Mouse (Mus musculus): ENCODE data around the gene Tasp1. TPM values are rescaled to one million over a fixed set of nuclear protein-coding genes. Genes with fewer than 3 reads are reported as not detected.
"Not testable (repeated sequence)": the region's sequence is repeated elsewhere in the genome, so short reads cannot be mapped to it uniquely, and the experiment has no call there.

The Tasp1 gene
- polyA plus RNA-seq, 1 experiment from 2014 or later = 24.7 TPM

- Histone ChIP-seq H3K9me3 (no peaks in the 10 kb centered on the region), H3K27me3 (no peaks in the 10 kb centered on the region), H3K4me2 (replicated peaks) (peak overlapping the region; percentile 19; the same call in 1 of the 2 replicates), H3K9ac (no peak overlapping the region), H3K4me1 (peaks cover 7% of the 10 kb centered on the region; the same call in 1 of the 2 replicates), H3K36me3 (no peaks in the 10 kb centered on the region), H3K27ac (peak overlapping the region; percentile 73; the same call in 1 of the 2 replicates), H3K4me3 (no peak overlapping the region)
- no peak; the same call in 1 of the 2 replicates for ATAC-seq (ENCODE audit: insufficient number of reproducible peaks, insufficient read depth, low FRiP score, low TSS enrichment)
- WGBS = 26% methylated on average over 10 of the region's 10 CpGs
Observed at GRCm38 (mm10) chr2:139934577-139934976, 132.0 kb downstream of the Tasp1 start.

- no peak overlapping the region for H3K9ac ChIP-seq
- H3K36me3 ChIP-seq = no peaks in the 10 kb centered on the region
- H3K4me2 ChIP-seq (replicated peaks) = no peak overlapping the region
- 46% methylated on average over 4 of the region's 4 CpGs for WGBS
- no peak; the same call in 1 of the 2 replicates for ATAC-seq (ENCODE audit: insufficient number of reproducible peaks, insufficient read depth, low FRiP score, low TSS enrichment)
- no peak overlapping the region for H3K27ac ChIP-seq
- peaks cover 7% of the 10 kb centered on the region; the same call in 1 of the 2 replicates for H3K4me1 ChIP-seq
- no peak overlapping the region for H3K4me3 ChIP-seq
- no peaks in the 10 kb centered on the region for H3K27me3 ChIP-seq
- H3K9me3 ChIP-seq = no peaks in the 10 kb centered on the region
Observed at GRCm38 (mm10) chr2:139934033-139934572, 132.5 kb downstream of the Tasp1 start.

DNA sequence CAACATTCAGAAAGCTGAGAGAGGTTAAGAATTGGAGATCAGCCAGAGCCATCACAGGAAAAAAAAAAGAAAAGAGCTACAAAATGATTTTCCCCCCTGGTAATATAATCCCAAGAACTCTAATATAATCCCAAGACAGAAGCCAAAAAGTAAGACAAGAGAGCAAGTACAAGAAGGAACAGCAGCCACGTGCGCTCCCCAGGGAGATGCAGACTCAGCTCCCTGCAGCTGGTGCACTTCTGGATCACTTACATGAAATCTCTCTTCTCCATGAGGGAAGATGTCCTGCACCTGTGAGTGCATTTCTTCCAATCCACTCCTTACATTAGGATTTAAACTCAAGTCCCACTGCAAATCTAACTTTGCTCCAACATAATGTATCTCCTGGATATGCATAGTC lies 134.4 kb downstream of the Tasp1 start:
- Histone ChIP-seq H3K9ac (no peak overlapping the region), H3K4me3 (no peak overlapping the region), H3K27me3 (no peaks in the 10 kb centered on the region), H3K4me2 (replicated peaks) (no peak overlapping the region), H3K27ac (no peak overlapping the region), H3K36me3 (no peaks in the 10 kb centered on the region), H3K9me3 (no peaks in the 10 kb centered on the region), H3K4me1 (peaks cover 7% of the 10 kb centered on the region; the same call in 1 of the 2 replicates)
- WGBS = 71% methylated on average over 2 of the region's 2 CpGs
- no peak for ATAC-seq (ENCODE audit: insufficient number of reproducible peaks, insufficient read depth, low FRiP score, low TSS enrichment)

- 17% methylated on average over 1 of the region's 1 CpGs for WGBS
- H3K4me1 ChIP-seq = no peaks in the 10 kb centered on the region
- H3K27me3 ChIP-seq = no peaks in the 10 kb centered on the region
- H3K4me3 ChIP-seq = no peak overlapping the region
- H3K9ac ChIP-seq = no peak overlapping the region
- no peaks in the 10 kb centered on the region for H3K36me3 ChIP-seq
- ATAC-seq (ENCODE audit: insufficient number of reproducible peaks, insufficient read depth, low FRiP score, low TSS enrichment) = no peak
- H3K4me2 ChIP-seq (replicated peaks) = no peak overlapping the region
- H3K27ac ChIP-seq = no peak overlapping the region
- no peaks in the 10 kb centered on the region for H3K9me3 ChIP-seq
Observed at GRCm38 (mm10) chr2:139924937-139925336, 141.7 kb downstream of the Tasp1 start.

- not testable (repeated sequence) for H3K4me2 ChIP-seq (replicated peaks); H3K36me3 ChIP-seq; H3K4me3 ChIP-seq; H3K27ac ChIP-seq; H3K9ac ChIP-seq; H3K4me1 ChIP-seq; H3K9me3 ChIP-seq; H3K27me3 ChIP-seq; ATAC-seq (ENCODE audit: insufficient number of reproducible peaks, insufficient read depth, low FRiP score, low TSS enrichment)
Observed at GRCm38 (mm10) chr2:139921395-139921794, 145.2 kb downstream of the Tasp1 start.

DNA sequence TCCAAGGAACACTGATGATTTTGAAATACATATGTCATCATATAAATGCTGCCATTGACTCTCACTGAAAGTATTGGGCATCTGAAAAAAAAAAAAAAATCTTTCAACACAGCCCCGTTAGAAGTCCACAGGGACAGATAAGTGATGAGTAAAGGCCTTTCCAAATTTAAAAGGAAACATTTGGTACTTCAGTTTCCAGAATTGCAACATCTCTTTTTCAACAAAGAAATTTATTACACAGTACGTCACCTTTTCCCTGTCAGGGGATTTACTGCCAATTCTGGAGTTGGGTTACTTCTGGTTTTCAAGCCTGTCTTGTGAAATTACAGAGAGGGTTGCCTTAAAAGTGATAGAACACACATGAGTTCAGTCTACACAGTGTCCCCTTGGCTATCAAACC lies 146.8 kb downstream of the Tasp1 start:
- no peaks in the 10 kb centered on the region for H3K4me1 ChIP-seq
- no peaks in the 10 kb centered on the region for H3K9me3 ChIP-seq
- H3K4me3 ChIP-seq = no peak overlapping the region
- WGBS = 58% methylated on average over 2 of the region's 2 CpGs
- ATAC-seq (ENCODE audit: insufficient number of reproducible peaks, insufficient read depth, low FRiP score, low TSS enrichment) = no peak
- H3K9ac ChIP-seq = no peak overlapping the region
- H3K27me3 ChIP-seq = no peaks in the 10 kb centered on the region
- H3K4me2 ChIP-seq (replicated peaks) = no peak overlapping the region
- no peak overlapping the region for H3K27ac ChIP-seq
- H3K36me3 ChIP-seq = no peaks in the 10 kb centered on the region

- Histone ChIP-seq H3K9ac (no peak overlapping the region), H3K9me3 (no peaks in the 10 kb centered on the region), H3K4me1 (no peaks in the 10 kb centered on the region), H3K27ac (no peak overlapping the region), H3K4me3 (no peak overlapping the region), H3K4me2 (replicated peaks) (no peak overlapping the region), H3K27me3 (no peaks in the 10 kb centered on the region), H3K36me3 (no peaks in the 10 kb centered on the region)
- WGBS = 88% methylated on average over 9 of the region's 9 CpGs
- no peak for ATAC-seq (ENCODE audit: insufficient number of reproducible peaks, insufficient read depth, low FRiP score, low TSS enrichment)
Observed at GRCm38 (mm10) chr2:139906441-139907157, 160.0 kb downstream of the Tasp1 start.

GRCm38 (mm10) chr2:139891405-139892089 lies 175.1 kb downstream of the Tasp1 start:
- no peaks in the 10 kb centered on the region for H3K27me3 ChIP-seq
- no peak overlapping the region for H3K27ac ChIP-seq
- H3K36me3 ChIP-seq = no peaks in the 10 kb centered on the region
- H3K4me3 ChIP-seq = no peak overlapping the region
- no peak overlapping the region for H3K9ac ChIP-seq
- H3K9me3 ChIP-seq = no peaks in the 10 kb centered on the region
- ATAC-seq (ENCODE audit: insufficient number of reproducible peaks, insufficient read depth, low FRiP score, low TSS enrichment) = no peak
- H3K4me2 ChIP-seq (replicated peaks) = no peak overlapping the region
- H3K4me1 ChIP-seq = no peaks in the 10 kb centered on the region

DNA sequence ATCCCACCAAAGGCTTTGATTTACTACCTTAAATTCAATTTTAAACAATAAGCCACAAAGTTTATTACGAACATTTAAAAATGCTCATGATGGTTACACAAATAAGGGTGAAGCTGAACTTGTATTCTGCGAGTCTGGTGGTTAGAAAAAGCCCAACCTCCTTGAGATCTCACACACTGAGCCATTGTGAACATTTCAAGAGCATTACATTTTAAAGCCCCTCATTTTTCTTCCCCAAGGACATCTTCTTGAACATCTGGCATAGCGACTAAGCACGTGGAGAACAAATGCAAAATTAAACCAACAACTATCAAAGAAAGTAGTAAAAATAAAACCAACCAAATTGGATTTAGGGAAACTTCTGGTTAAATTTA lies 182.4 kb downstream of the Tasp1 start:
- H3K4me2 ChIP-seq (replicated peaks) = no peak overlapping the region
- H3K27me3 ChIP-seq = no peaks in the 10 kb centered on the region
- no peak overlapping the region for H3K4me3 ChIP-seq
- no peak for ATAC-seq (ENCODE audit: insufficient number of reproducible peaks, insufficient read depth, low FRiP score, low TSS enrichment)
- no peaks in the 10 kb centered on the region for H3K36me3 ChIP-seq
- H3K4me1 ChIP-seq = no peaks in the 10 kb centered on the region; the same call in 1 of the 2 replicates
- WGBS = 63% methylated on average over 4 of the region's 4 CpGs
- H3K27ac ChIP-seq = no peak overlapping the region
- H3K9me3 ChIP-seq = no peaks in the 10 kb centered on the region
- H3K9ac ChIP-seq = no peak overlapping the region

GRCm38 (mm10) chr2:139883581-139884263 lies 182.9 kb downstream of the Tasp1 start:
- Histone ChIP-seq H3K4me3 (no peak overlapping the region), H3K9me3 (no peaks in the 10 kb centered on the region), H3K27ac (no peak overlapping the region), H3K4me2 (replicated peaks) (no peak overlapping the region), H3K27me3 (no peaks in the 10 kb centered on the region), H3K36me3 (no peaks in the 10 kb centered on the region), H3K9ac (no peak overlapping the region), H3K4me1 (no peaks in the 10 kb centered on the region; the same call in 1 of the 2 replicates)
- WGBS = 88% methylated on average over 7 of the region's 7 CpGs
- no peak for ATAC-seq (ENCODE audit: insufficient number of reproducible peaks, insufficient read depth, low FRiP score, low TSS enrichment)

DNA sequence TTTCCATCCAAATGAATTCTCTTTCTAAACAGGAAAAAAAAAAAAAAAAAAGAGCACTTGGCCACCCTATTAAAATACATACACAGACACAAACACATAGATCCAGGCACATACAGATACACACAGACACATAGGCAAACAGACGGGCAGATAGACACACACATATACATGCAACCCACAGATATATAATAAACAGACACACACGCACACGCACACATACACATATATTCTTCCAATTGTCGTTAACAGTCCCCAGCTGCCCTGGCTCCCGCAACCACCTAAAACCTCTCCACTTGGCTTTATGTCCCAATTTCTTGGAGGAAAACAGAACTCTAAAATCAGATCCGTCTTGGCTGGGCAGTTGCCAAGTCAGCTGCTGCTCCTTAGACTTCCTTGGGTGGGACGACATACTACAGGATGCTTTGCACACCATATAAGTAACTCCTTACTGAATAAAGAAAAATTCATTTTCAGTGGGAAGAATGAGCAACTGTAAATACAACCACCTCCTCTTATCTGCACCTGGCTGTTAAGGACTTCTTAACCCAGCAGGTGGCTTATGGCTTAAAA lies 188.5 kb downstream of the Tasp1 start:
- no peaks in the 10 kb centered on the region for H3K9me3 ChIP-seq
- H3K4me2 ChIP-seq (replicated peaks) = no peak overlapping the region
- ATAC-seq (ENCODE audit: insufficient number of reproducible peaks, insufficient read depth, low FRiP score, low TSS enrichment) = no peak
- H3K27ac ChIP-seq = no peak overlapping the region
- WGBS = 85% methylated on average over 7 of the region's 7 CpGs
- peaks cover 4% of the 10 kb centered on the region; the same call in 1 of the 2 replicates for H3K4me1 ChIP-seq
- no peaks in the 10 kb centered on the region for H3K36me3 ChIP-seq
- no peaks in the 10 kb centered on the region for H3K27me3 ChIP-seq
- H3K9ac ChIP-seq = no peak overlapping the region
- no peak overlapping the region for H3K4me3 ChIP-seq

Measured in embryonic facial prominence, embryonic 12.5 days (tissue).